Mouse (Mus musculus) ES-E14 (cell line): ENCODE results near the gene Rab5if.

Experiments
- CHD2 ChIP-seq: IDR thresholded peaks from 2 replicates; pipeline ENCODE4 v1.6.1; 2014; ENCODE audit warnings: mild to moderate bottlenecking, low read depth, low read length, inconsistent platforms
- HCFC1 ChIP-seq: IDR thresholded peaks from 2 replicates; pipeline ENCODE4 v1.6.1; 2012; ENCODE audit warnings: low read length, inconsistent platforms, borderline replicate concordance; ENCODE audit not compliant: insufficient read depth
- MAFK ChIP-seq: IDR thresholded peaks from 2 replicates; pipeline ENCODE4 v1.6.1; 2014; ENCODE audit warnings: mild to moderate bottlenecking, low read depth, low read length, inconsistent platforms; ENCODE audit not compliant: insufficient read depth

DNA sequence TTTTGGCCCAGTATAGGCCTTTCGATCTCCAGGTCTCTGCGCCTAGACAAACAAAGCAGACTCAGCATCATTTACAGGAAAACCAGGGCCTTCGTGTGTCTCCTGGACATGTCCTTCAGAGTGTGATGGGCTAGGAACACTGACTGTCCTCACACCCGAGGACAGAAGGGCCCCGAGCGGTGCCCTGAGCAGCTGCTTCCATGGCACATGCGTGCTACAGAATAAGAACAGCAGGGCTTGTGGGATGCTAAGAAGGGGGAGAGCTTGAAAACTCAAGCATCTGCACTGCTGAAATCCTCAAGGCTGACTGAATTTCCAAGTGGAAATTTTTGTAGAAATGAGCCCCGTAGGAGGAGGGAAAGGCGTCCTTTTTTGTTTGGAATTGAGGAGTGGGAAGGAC, 34.1 kb downstream of the Rab5if start:
- TF ChIP-seq HCFC1 (no peak), MAFK (no peak), CHD2 (no peak)
